Mouse (Mus musculus): ENCODE measurements around the gene Susd3. TPM values are rescaled to one million over a fixed set of nuclear protein-coding genes. Genes with fewer than 3 reads are reported as not detected.

The Susd3 gene
- polyA plus RNA-seq, 1 experiment, result 16.2 TPM

GRCm38 (mm10) chr13:49212711-49213500 is 35.6 kb downstream of the Susd3 start:
- WGBS, result 77% methylated on average over 4 of the region's 4 CpGs
- Histone ChIP-seq H3K27me3 (ENCODE audit: control insufficient read depth, insufficient read depth, low read length) (no peaks in the 10 kb centered on the region), H3K4me1 (replicated peaks; ENCODE audit: control insufficient read depth, insufficient read depth, low read length) (peaks cover 20% of the 10 kb centered on the region), H3K27ac (ENCODE audit: control insufficient read depth, insufficient read depth, low read length) (no peak overlapping the region), H3K4me3 (ENCODE audit: control insufficient read depth, insufficient read depth, low read length) (no peak overlapping the region), H3K36me3 (ENCODE audit: control insufficient read depth, insufficient read depth, low read length) (no peaks in the 10 kb centered on the region)
- DNase-seq, result no peak
- TF ChIP-seq CTCF (IDR thresholded peaks at IDR 0.05; ENCODE audit: borderline replicate concordance, control insufficient read depth, extremely low read depth, insufficient read depth, low read length, poor library complexity) (no peak), POLR2A (IDR thresholded peaks at IDR 0.05; ENCODE audit: control insufficient read depth, extremely low read depth, insufficient read depth, low read length, poor library complexity) (no peak)

GRCm38 (mm10) chr13:49209306-49209705 is 39.2 kb downstream of the Susd3 start:
- no peak for DNase-seq
- TF ChIP-seq POLR2A (IDR thresholded peaks at IDR 0.05; ENCODE audit: control insufficient read depth, extremely low read depth, insufficient read depth, low read length, poor library complexity) (no peak), CTCF (IDR thresholded peaks at IDR 0.05; ENCODE audit: borderline replicate concordance, control insufficient read depth, extremely low read depth, insufficient read depth, low read length, poor library complexity) (no peak)
- H3K27ac ChIP-seq (ENCODE audit: control insufficient read depth, insufficient read depth, low read length), result no peak overlapping the region
- peaks cover 12% of the 10 kb centered on the region for H3K4me1 ChIP-seq (replicated peaks; ENCODE audit: control insufficient read depth, insufficient read depth, low read length)
- no peak overlapping the region for H3K4me3 ChIP-seq (ENCODE audit: control insufficient read depth, insufficient read depth, low read length)
- H3K27me3 ChIP-seq (ENCODE audit: control insufficient read depth, insufficient read depth, low read length), result no peaks in the 10 kb centered on the region
- WGBS, result 64% methylated on average over 7 of the region's 7 CpGs
- no peaks in the 10 kb centered on the region for H3K36me3 ChIP-seq (ENCODE audit: control insufficient read depth, insufficient read depth, low read length)

GRCm38 (mm10) chr13:49206341-49206740 is 42.2 kb downstream of the Susd3 start:
- no peak for TF ChIP-seq POLR2A (IDR thresholded peaks at IDR 0.05; ENCODE audit: control insufficient read depth, extremely low read depth, insufficient read depth, low read length, poor library complexity)
- H3K36me3 ChIP-seq (ENCODE audit: control insufficient read depth, insufficient read depth, low read length), result no peaks in the 10 kb centered on the region
- 97% methylated on average over 2 of the region's 2 CpGs for WGBS
- DNase-seq, result no peak
- H3K27me3 ChIP-seq (ENCODE audit: control insufficient read depth, insufficient read depth, low read length), result no peaks in the 10 kb centered on the region
- H3K4me1 ChIP-seq (replicated peaks; ENCODE audit: control insufficient read depth, insufficient read depth, low read length), result no peaks in the 10 kb centered on the region
- no peak overlapping the region for H3K27ac ChIP-seq (ENCODE audit: control insufficient read depth, insufficient read depth, low read length)
- no peak overlapping the region for H3K4me3 ChIP-seq (ENCODE audit: control insufficient read depth, insufficient read depth, low read length)

GRCm38 (mm10) chr13:49205381-49205998 is 43.0 kb downstream of the Susd3 start:
- H3K27ac ChIP-seq (ENCODE audit: control insufficient read depth, insufficient read depth, low read length), result no peak overlapping the region
- no peaks in the 10 kb centered on the region for H3K36me3 ChIP-seq (ENCODE audit: control insufficient read depth, insufficient read depth, low read length)
- WGBS, result 40% methylated on average over 13 of the region's 13 CpGs
- no peak overlapping the region for H3K4me3 ChIP-seq (ENCODE audit: control insufficient read depth, insufficient read depth, low read length)
- TF ChIP-seq CTCF (IDR thresholded peaks at IDR 0.05; ENCODE audit: borderline replicate concordance, control insufficient read depth, extremely low read depth, insufficient read depth, low read length, poor library complexity) (peak; percentile 94), POLR2A (IDR thresholded peaks at IDR 0.05; ENCODE audit: control insufficient read depth, extremely low read depth, insufficient read depth, low read length, poor library complexity) (no peak)
- peaks cover 7% of the 10 kb centered on the region; the same call in 1 of the 2 replicates for H3K4me1 ChIP-seq (replicated peaks; ENCODE audit: control insufficient read depth, insufficient read depth, low read length)
- no peaks in the 10 kb centered on the region for H3K27me3 ChIP-seq (ENCODE audit: control insufficient read depth, insufficient read depth, low read length)
- DNase-seq, result peak; percentile 68

GRCm38 (mm10) chr13:49202556-49202955 is 46.0 kb downstream of the Susd3 start:
- Histone ChIP-seq H3K27ac (ENCODE audit: control insufficient read depth, insufficient read depth, low read length) (no peak overlapping the region), H3K4me3 (ENCODE audit: control insufficient read depth, insufficient read depth, low read length) (no peak overlapping the region), H3K36me3 (ENCODE audit: control insufficient read depth, insufficient read depth, low read length) (no peaks in the 10 kb centered on the region), H3K4me1 (replicated peaks; ENCODE audit: control insufficient read depth, insufficient read depth, low read length) (peaks cover 10% of the 10 kb centered on the region; the same call in 1 of the 2 replicates), H3K27me3 (ENCODE audit: control insufficient read depth, insufficient read depth, low read length) (no peaks in the 10 kb centered on the region)
- no peak for TF ChIP-seq CTCF (IDR thresholded peaks at IDR 0.05; ENCODE audit: borderline replicate concordance, control insufficient read depth, extremely low read depth, insufficient read depth, low read length, poor library complexity)
- 95% methylated on average over 7 of the region's 7 CpGs for WGBS
- no peak for DNase-seq

GRCm38 (mm10) chr13:49200688-49201087 is 47.8 kb downstream of the Susd3 start:
- Histone ChIP-seq H3K36me3 (ENCODE audit: control insufficient read depth, insufficient read depth, low read length) (no peaks in the 10 kb centered on the region), H3K27ac (ENCODE audit: control insufficient read depth, insufficient read depth, low read length) (no peak overlapping the region), H3K4me1 (replicated peaks; ENCODE audit: control insufficient read depth, insufficient read depth, low read length) (peaks cover 19% of the 10 kb centered on the region), H3K27me3 (ENCODE audit: control insufficient read depth, insufficient read depth, low read length) (no peaks in the 10 kb centered on the region), H3K4me3 (ENCODE audit: control insufficient read depth, insufficient read depth, low read length) (no peak overlapping the region)
- TF ChIP-seq CTCF (IDR thresholded peaks at IDR 0.05; ENCODE audit: borderline replicate concordance, control insufficient read depth, extremely low read depth, insufficient read depth, low read length, poor library complexity) (no peak), POLR2A (IDR thresholded peaks at IDR 0.05; ENCODE audit: control insufficient read depth, extremely low read depth, insufficient read depth, low read length, poor library complexity) (no peak)
- no peak for DNase-seq
- 28% methylated on average over 13 of the region's 13 CpGs for WGBS
